Mouse (Mus musculus): ENCODE data around the gene Klhl42.
A peak's percentile ranks its signal among the peaks of the same experiment; 100 is the strongest.

Klhl42 gene

DNA sequence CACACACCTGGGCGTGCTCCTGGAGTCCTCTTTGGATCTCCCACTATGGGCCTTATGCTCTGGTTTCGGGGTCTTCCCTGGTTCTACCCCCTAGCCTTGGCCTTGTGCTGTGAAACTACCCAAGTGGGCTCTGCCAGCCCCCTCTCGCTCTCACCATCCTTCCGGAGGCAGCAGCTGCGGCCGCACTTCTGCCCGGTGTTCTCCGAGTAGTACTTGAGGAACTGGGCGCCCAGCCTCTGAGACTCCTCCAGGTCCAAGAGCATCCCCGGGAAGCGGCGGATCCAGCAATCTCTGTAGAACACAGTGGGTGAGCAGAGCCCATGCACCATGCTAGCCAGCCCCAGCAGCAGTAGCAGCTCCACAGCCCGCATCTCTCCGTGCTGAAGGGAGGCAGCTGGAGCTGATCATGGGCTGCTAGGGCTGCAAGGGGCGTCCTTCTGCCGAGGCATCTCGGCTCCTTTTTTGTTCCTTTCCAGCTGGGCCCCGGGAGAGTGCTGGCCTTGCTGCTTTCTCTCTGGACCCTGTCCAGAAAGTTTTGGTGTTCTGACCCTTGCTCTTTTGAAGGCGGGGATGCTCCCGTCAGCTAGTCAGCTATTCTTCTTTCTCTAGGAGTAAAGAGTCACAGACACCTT is 4.5 kb upstream of the Klhl42 start, which contains the start of gene Mansc4:
TSS of gene Mansc4 (minus strand) at position 439 of the 632 bp plus-strand sequence.
- DNase-seq (ENCODE audit: low spot score in 2 of 2) = peak in 1 of 2 experiments; percentile 12

DNA sequence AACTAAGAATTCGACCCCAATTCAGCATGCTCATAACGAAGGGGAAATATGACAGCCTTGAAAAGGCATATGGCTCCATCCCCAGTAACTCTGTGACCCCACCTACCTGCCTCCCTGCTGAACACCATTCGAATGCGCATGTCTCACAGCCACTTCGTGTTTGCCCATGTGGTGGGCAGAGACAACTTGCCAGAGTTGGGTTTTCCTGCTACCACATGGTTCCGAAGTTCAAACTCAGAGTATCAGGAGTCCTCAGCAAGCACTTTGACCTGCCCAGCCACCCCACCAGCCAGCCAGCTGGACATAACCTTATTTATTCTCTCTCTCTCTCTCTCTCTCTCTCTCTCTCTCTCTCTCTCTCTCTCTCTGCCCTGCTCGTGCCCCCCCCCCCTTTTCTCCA is 3.4 kb upstream of the Klhl42 start:
- DNase-seq (ENCODE audit: low spot score in 2 of 2) = no peak

DNA sequence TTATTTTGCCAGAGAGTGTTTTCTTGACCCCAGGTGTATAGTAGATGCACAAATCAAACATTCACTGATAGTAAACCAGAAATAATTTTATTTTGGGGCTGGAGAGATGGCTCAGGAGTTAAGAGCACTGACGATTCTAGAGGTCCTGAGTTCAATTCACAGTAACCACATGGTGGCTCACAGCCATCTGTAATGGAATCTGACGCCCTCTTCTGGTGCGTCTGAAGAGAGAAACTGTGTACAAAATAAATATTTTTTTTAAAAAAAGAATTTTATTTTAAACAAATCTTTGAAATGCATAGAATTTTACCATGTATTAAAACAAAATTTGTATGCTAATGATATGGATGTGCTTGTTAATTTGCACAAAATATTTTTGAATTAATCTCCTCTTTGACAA is 2.7 kb upstream of the Klhl42 start:
- no peak for DNase-seq (ENCODE audit: low spot score in 2 of 2)

GRCm38 (mm10) chr6:147090191-147090590 is 988 bp upstream of the Klhl42 start:
- DNase-seq (ENCODE audit: low spot score in 2 of 2) = no peak

DNA sequence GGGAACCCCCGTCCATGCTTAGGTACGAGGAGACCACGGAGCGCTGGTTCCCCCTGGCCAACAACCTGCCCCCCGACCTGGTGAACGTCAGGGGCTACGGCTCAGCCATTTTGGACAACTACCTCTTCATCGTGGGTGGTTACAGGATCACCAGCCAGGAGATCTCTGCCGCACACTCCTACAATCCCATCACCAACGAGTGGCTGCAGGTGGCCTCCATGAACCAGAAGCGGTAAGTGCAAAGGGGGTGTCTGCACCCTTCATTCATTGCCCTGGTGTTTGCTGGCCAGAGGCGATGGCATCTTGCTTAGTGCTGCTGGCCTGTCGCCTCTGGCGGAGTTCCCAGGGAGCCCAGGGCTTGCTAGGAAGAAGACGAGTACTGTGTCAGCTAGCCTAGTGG is 957 bp downstream of the Klhl42 start:
- peak in 1 of 2 experiments; percentile 12 for DNase-seq (ENCODE audit: low spot score in 2 of 2)

DNA sequence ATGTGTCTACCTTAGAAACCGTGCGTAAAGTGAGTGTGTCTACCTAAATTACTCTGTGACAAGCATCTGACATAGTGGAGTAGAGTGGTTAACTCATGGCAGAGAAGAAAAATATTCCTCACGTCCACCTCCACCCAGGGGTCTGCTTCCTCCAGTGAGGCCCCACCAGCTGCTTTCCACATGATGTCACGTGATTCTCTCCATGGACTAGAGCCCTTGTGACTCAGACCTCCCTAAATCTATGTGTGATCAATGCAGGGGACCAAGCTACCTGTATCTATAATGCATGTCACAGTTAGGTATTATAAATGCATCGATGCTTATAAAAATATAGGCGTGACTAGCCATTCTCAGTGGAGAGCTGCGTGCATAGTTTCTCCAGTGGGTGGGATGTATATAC is 3.6 kb downstream of the Klhl42 start:
- no peak for DNase-seq (ENCODE audit: low spot score in 2 of 2)

- DNase-seq (ENCODE audit: low spot score in 2 of 2) = no peak
Observed at GRCm38 (mm10) chr6:147096109-147096508, 4.9 kb downstream of the Klhl42 start.

DNA sequence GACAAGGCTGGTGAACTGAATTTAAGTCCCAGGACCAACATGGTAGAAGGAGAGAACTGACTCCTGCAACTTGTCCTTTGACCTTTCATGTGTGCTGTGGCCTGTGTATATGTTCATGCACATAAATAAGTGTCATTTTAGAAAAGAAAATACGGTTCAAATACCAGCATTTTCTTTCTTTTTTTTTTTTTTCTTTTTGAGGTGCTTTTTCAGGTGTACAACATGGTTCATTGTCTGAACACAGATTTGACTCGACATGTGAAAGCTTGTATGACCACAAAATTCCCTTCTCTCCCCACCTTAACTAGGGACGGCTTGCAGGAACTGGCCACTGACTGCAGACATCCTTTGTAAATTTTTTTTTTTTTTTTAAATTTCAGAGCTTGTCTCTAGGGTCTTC is 5.8 kb downstream of the Klhl42 start:
- no peak for DNase-seq (ENCODE audit: low spot score in 2 of 2)

DNA sequence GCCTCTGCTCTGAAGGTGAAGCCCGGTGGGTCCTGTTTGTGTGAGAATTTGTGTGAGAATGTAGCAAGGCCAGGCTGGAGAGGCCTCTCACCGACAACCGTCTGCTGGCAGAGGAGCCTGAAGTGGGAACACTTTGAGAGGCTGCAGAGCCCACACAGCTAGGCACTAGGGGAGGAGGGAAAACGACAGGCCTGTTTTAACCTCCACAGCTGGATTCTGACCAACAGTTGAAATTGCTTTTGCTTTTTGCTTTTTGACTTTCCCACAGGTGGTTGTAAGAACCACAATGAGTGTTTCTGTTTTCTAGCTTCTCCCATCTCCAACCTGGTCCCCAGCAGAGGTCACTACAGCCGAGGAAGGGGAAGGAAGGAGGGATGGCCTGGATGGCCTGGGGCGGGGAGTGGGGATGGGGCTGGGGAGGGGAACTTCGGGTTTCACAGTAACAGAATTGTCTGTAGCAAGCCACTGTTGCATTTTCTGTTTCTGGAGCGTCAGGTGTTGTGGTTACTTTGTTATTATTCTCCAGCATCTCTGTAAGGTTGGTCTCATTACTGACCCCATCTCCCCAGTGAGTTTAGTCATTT is 6.3 kb downstream of the Klhl42 start:
- no peak for DNase-seq (ENCODE audit: low spot score in 2 of 2)

DNA sequence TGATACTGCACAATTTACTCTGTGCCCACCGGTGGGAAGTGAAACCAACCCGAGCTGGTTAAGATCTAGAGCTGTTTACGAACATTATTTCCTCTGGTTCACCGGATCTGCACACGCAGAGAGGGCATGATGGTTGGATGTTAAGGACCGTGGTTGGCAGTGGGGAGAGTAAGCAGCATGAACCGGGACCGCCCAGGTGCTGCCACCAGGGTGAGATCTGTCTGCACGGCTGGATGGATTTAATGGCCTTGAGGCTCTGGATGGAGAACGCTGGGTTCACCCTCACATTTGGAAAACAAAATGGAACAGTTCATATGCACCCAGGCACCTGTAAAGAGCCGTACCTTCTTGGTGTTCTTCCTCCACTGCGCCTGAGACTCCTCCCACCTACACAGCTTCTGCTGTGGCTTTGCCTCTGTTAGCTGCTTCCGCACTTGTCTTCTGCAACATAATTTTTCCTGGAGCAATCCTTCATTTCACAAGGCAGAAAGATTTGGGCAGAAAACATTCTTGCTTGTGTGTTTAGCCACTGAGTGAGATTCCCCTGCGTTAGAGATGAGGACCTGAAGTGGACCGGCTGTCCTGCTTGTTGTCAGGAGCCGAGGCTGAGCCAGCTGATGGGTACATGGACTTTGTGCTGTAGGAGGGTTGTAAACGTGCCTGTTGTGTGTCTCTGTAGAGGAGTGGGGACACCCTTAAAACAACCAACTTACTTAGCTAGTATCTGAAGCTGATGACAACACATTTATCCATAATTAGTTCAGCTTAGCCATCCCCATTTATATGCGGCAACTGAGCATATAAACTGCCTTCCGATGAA is 8.5 kb downstream of the Klhl42 start:
- DNase-seq (ENCODE audit: low spot score in 2 of 2) = peak; percentile 36 to 41

GRCm38 (mm10) chr6:147102293-147102692 is 11.1 kb downstream of the Klhl42 start:
- DNase-seq (ENCODE audit: low spot score in 2 of 2) = no peak

DNA sequence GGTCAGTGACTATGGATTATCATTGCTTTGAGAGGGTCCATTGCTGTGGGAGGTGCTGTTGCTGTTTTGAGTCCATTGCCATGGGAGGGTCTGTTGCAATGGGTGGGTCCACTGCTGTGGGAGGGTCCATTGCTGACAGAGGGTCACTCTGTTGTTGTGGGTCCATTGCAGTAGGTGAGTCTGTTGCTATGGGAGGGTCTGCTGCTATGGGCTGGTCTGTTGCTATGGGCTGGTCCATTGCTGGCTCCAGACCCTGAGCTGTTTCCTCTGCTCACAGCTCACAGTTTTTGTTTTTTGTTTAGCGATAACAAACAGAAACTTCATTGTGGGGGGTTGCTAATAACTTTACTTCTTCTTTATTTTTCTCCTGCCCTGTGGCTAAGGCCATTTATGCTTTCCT is 14.3 kb downstream of the Klhl42 start:
- no peak for DNase-seq (ENCODE audit: low spot score in 2 of 2)

GRCm38 (mm10) chr6:147106716-147107115 is 15.5 kb downstream of the Klhl42 start:
- DNase-seq (ENCODE audit: low spot score in 2 of 2) = no peak

GRCm38 (mm10) chr6:147109283-147109682 is 18.1 kb downstream of the Klhl42 start:
- no peak for DNase-seq (ENCODE audit: low spot score in 2 of 2)

DNA sequence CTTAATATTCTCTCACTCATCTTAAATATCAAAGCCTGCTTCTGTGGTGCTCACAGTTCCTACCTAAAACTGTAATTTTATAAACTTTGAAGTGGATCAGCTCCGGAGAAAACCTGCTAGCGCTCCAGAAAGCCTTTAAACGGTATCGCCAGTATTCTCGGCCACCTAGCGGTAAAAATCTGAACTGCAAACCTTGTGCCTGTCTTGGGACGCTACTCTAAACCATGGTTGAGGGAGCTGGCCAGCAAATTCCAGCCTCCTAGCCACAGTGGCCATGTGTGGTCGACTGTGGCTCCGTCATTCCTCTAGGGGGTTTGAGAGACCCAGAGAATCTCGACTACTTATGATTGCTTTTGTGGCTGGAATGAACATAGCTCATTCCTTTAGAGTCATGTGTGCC is 25.4 kb downstream of the Klhl42 start:
- DNase-seq (ENCODE audit: low spot score in 2 of 2) = peak; percentile 42 to 82

DNA sequence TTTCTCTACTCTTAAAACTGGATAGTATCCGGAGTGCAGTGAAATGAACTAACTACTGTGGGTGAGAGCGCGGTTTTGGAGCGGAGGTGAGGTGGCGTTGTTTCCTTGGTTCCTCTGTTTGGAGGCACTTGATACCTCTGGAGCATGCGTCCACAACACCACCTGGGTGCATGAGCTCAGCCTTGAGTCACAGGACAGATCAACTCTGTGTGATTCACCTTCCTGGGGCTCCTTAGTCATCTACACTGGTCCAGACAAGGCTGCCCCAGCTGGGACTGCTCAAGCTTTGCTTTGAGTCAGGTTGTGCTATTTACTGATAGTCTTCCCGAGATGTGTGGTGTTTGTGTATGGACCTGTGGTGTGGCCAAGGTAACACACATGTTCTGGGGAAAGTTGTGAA is 26.6 kb downstream of the Klhl42 start:
- no peak for DNase-seq (ENCODE audit: low spot score in 2 of 2)

DNA sequence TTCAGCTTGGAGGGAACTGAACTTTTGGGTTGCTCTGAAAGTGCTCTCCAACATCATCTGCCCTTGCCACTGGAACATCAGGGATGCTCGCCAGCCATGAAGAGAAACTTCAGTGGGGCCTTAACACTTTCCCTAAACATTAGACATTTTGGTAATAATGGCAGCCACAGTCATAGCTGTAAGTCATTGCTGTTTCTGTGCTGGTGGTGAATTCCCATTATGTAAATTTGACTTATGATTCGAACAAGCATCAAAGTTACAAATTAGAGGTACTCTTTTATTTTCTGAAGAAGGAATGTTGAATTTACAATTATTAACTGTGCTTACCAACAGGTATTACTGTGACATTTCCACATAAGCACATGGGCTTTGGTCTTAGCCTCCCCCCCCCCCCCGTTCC is 27.0 kb downstream of the Klhl42 start:
- no peak for DNase-seq (ENCODE audit: low spot score in 2 of 2)

DNA sequence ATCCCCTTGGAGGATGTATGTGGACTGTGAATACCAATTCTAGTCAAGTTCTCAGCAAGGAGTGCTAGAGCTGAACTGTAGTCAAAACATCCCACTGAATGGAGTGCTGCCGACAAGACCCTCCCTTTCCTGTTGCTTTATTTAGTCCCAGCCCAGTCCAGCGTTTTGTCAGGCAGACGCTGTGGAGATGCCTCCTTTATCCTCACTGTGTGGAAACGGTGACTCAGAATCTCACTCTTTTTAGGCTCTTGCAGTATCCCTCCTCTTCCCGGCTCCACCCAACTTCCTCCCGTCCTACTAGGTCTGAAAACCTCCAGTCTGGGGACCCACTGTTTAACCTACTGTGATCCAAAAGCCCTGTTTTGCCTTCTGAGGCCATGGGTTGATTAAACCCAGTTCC is 30.1 kb downstream of the Klhl42 start:
- DNase-seq (ENCODE audit: low spot score in 2 of 2) = no peak

GRCm38 (mm10) chr6:147127239-147127638 is 36.1 kb downstream of the Klhl42 start:
- no peak for DNase-seq (ENCODE audit: low spot score in 2 of 2)

DNA sequence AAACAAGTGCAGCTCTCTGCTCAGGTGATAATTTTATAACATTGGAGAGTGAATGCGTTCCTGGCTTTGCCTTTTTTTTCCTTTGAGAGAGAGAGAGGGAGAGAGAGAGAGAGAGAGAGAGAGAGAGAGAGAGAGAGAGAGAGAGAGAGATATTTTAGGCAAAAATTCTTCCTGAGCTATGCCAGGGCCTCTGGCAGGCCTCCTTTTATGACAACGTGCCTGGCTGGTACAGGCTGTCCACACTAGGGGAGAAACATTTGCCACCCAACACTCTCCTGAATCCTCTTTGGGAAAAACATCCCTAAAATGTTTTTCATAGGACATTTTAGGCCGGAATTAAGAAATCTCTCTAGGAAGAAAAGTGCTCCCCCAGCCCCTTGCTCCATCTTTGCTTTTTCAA is 47.1 kb downstream of the Klhl42 start:
- no peak for DNase-seq (ENCODE audit: low spot score in 2 of 2)

DNA sequence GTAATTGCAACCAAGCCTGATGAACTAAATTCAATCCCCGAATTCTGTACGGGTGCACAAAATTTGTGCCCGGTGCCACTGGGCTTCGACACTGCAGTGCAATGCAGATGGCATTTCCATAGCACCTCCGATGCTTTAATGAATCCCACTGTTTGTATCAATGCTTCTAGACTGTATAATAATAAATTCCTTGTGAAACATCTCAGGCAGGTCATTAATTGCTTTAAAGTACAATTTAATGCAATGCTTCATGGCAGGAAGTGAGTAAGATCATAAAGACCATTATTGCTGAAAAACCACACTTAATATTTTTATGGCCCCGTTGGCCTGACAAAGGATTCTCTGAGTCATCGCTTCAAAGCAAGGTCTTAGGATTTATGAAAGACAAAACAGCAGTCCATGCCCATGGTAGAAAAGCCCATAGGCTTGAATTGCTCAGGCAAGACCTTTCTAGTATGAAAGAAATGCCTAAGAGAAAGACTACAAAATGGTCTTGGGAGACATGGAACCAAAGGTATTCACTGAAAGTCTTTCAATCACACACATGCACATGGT is 49.5 kb downstream of the Klhl42 start:
- no peak for DNase-seq (ENCODE audit: low spot score in 2 of 2)

DNA sequence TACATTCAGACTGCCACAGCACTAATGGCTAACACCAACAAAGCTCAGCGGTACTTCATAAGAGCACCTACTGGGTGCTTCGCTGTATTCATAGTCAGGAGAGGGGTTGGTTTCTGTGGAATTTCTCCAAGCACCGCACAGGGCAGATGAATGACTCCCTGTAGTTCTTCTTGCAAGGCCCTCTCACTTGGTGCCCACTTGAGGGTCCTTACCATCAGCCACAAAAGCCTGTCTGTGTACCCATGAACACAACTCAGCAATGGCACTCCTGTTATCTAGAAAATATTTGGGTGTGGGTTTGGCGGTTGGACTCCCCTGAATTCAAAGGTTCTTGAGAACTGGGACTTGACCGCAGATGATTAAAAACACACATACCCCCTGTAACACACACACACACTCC is 53.5 kb downstream of the Klhl42 start:
- no peak for DNase-seq (ENCODE audit: low spot score in 2 of 2)

GRCm38 (mm10) chr6:147145277-147145676 is 54.1 kb downstream of the Klhl42 start:
- no peak for DNase-seq (ENCODE audit: low spot score in 2 of 2)

Data from thymus, postnatal 10 days (tissue).